Comparison of ENCODE assay signal across 8 mouse cellular contexts in genomic region chr7:132656548-132656947, GRCm38 (mm10). TPM values are rescaled to one million over a fixed set of nuclear protein-coding genes. Genes with fewer than 3 reads are reported as not detected.
DNase-seq lines count a peak whose midpoint lies in the region; TF ChIP-seq lines count a peak whose summit lies in the region.

No protein-coding gene starts in this region.

- peaks cover 3% of the 10 kb centered on the region for H3K4me1 ChIP-seq in cortical plate, adult 2 months (ENCODE audit: control insufficient read depth, insufficient read depth, low read length)
- peaks cover 86% of the 10 kb centered on the region for H3K4me1 ChIP-seq in megakaryocyte, embryonic 14.5 days

- DNase-seq in adipocyte (ENCODE audit: low spot score): peak; percentile 92
- peak; percentile 99 for DNase-seq in gastrocnemius, postnatal 10 days
- peak; percentile 92 for DNase-seq in induced T-regulatory cell, adult 2 months (ENCODE audit: low read depth)
- peak; percentile 69 to 76 for DNase-seq in left cerebral cortex, adult 8-10 months (ENCODE audit: low spot score in 2 of 2)
- peak; percentile 81 to 91 for DNase-seq in right cerebral cortex, adult 2 months (ENCODE audit: low spot score in 2 of 2)
- peak; percentile 89 for DNase-seq in urinary bladder, postnatal 10 days (ENCODE audit: low spot score)

- H3K4me3 ChIP-seq in cortical plate, adult 2 months (ENCODE audit: insufficient read depth, low read length): no peak overlapping the region
- peak overlapping the region; percentile 90 for H3K4me3 ChIP-seq in megakaryocyte, embryonic 14.5 days (replicated peaks)

- TF ChIP-seq CTCF in cortical plate, adult 2 months (IDR thresholded peaks at IDR 0.05; ENCODE audit: extremely low read depth, insufficient read depth, low read length): peak; percentile 72

- no peak for TF ChIP-seq POLR2A in cortical plate, adult 2 months (IDR thresholded peaks at IDR 0.05; ENCODE audit: extremely low read depth, insufficient read depth, low read length)

- no peaks in the 10 kb centered on the region for H3K9me3 ChIP-seq in megakaryocyte, embryonic 14.5 days

- no peak overlapping the region for H3K27ac ChIP-seq in cortical plate, adult 2 months (ENCODE audit: insufficient read depth, low read length)

- no peaks in the 10 kb centered on the region for H3K36me3 ChIP-seq in megakaryocyte, embryonic 14.5 days (replicated peaks; ENCODE audit: low read length)

- no peaks in the 10 kb centered on the region for H3K27me3 ChIP-seq in megakaryocyte, embryonic 14.5 days (replicated peaks)

RNA-seq across cellular contexts. Expression of gene Lhpp, which starts 46.1 kb away (rescaled TPM):
- 24.4 and 26.2 TPM in 2 replicates for polyA plus RNA-seq in cortical plate, adult 2 months (2012; rRNA removed)
- 10 to 100 TPM in 1 of 2 experiments, 1 to 10 TPM in 1; 9.6 to 11.7 TPM for total RNA-seq in gastrocnemius, postnatal 10 days (2021)
- 10 to 100 TPM; 16.2 to 18.5 (median 17.1) TPM for total RNA-seq in left cerebral cortex, adult 8-10 months (2022)
- polyA plus RNA-seq in megakaryocyte, embryonic 14.5 days (2012; ENCODE audit: insufficient read depth, low replicate concordance): 1.3 and 2.5 TPM in 2 replicates

RNA-seq across cellular contexts. Expression of gene Nkx1-2, which starts 57.1 kb away (rescaled TPM):
- polyA plus RNA-seq in cortical plate, adult 2 months (2012; rRNA removed): 0.04 TPM in 2 replicates
- total RNA-seq in gastrocnemius, postnatal 10 days (2021): not detected
- total RNA-seq in left cerebral cortex, adult 8-10 months (2022): under 1 TPM in 2 of 4 experiments, not detected in 2; 0.14 to 0.15 TPM
- polyA plus RNA-seq in megakaryocyte, embryonic 14.5 days (2012; ENCODE audit: insufficient read depth, low replicate concordance): not detected in 2 replicates
